Mouse (Mus musculus) kidney, adult 2 months (tissue): ENCODE measurements around the gene Tet3.

Source experiments
- CTCF ChIP-seq: fragments of 200-500 bp; conservative IDR thresholded peaks from 2 replicates; pipeline ENCODE4 v1.5.1; 2011; ENCODE audit warnings: low read depth, mild to moderate bottlenecking, control low read depth, low read length, moderate library complexity, mixed read lengths; ENCODE audit not compliant: insufficient read depth, insufficient read length
- POLR2A ChIP-seq: fragments of 200-500 bp; IDR thresholded peaks from one replicate; pipeline ENCODE4 v1.6.1; 2011; ENCODE audit warnings: low read depth, low read length, control low read depth

- TF ChIP-seq POLR2A (no peak), CTCF (no peak)
Measured at GRCm38 (mm10) chr6:83433546-83433945, 25.3 kb downstream of the Tet3 start.
